Mouse (Mus musculus): ENCODE measurements at regions not wholly inside any gene's neighbourhood (a gene's known extent, or its start where the extent isn't known, plus 50 kb on each side); places are given as distances from the start of the nearest gene placed in this dataset.

DNA sequence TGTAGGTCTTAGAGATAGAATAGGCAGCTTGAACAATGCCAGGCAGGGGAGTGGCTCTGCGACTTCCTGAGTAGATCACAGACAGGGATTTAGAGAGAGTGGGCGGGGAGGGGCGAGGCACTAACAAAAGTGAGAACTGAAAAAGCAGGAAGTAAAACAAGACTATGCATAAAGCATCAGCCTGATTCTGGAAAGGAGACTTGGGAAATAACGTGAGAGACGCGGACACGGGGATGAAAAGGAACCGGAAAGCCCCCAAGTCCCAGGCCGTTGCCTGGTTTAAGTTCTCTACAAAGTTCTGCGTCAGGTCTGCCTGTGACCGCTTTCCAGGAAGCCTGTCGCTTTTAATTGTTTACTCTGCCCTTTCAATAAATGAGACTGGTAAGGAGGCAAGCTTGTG, 86.3 kb downstream of the D16Ertd472e start:
- DNase-seq (ENCODE audit: extremely low spot score in 1 of 2, low spot score in 1 of 2), result no peak

DNA sequence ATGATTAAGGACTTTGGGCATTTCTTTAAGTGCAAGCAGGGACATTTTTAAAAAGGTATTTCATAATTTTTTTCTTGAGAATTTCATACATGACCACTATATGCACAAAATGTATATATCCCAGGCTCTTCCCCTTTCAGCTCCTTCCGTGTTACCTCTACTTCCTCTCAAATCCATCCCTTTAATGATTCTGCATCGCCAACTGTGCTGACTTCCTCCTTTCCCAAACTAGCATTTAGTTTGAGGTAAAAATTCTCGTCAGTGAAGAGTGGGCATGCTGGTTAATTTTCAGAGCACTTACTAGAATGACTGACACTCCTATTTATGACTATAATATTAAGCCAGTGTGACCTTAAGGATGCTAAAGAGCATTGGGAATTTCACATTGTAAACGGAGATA, 86.9 kb downstream of the D16Ertd472e start:
- no peak for DNase-seq (ENCODE audit: extremely low spot score in 1 of 2, low spot score in 1 of 2)

DNA sequence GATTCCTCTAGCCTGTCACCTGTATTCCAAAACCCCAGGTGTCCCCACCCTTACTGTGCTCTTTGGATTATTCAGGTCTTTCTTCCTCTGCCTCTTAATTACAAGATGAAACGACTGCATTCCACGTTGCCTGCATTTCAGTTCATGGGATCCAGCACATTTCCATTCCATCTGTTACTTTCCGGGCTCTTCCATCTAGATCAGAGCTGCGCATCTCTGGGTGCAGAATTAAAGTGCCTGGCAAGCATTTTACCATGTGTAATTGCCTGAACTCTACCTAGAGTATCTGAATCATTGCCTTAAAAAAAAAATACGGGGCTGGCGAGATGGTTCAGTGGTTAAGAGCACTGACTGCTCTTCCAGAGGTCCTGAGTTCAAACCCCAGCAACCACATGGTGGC, 90.0 kb downstream of the D16Ertd472e start:
- DNase-seq (ENCODE audit: extremely low spot score in 1 of 2, low spot score in 1 of 2), result no peak

DNA sequence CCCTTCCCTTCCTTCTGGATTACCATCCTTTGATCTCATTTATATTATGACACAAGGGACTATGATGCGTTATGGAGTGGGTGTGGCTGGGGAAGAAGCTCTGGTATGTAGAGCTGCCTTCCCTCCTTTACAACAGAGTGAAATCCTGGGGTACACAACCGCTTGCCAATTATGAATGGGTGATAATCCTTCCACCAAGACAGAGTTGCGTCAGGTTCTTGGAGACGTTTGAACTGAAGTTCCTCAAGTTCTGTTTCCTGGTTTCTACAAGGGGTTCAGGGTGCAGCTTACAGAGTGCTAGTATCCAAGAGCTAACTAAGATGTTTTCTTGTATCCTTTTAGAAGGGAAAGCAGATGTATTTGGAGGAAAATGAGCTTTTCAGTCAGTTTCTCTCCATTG, 92.2 kb downstream of the D16Ertd472e start:
- no peak for DNase-seq (ENCODE audit: extremely low spot score in 1 of 2, low spot score in 1 of 2)

DNA sequence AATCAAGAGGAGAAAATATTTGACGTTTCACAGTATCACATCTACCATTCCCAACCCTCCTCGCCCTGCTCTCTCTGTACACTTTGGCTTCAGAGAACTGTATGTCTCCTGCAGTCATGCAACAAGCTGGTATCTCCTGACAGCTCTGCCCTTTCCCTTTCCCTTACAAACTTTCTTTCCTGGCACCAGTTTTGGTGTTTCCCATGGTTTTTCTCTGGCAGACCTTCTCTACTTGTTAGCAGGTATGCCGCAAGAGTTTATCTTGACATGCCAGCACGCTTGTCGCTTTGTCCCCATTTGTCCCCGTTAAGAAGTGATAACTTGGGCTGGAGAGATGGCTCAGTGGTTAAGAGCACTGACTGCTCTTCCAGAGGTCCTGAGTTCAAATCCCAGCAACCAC, 94.9 kb downstream of the D16Ertd472e start:
- DNase-seq (ENCODE audit: extremely low spot score in 1 of 2, low spot score in 1 of 2), result no peak

DNA sequence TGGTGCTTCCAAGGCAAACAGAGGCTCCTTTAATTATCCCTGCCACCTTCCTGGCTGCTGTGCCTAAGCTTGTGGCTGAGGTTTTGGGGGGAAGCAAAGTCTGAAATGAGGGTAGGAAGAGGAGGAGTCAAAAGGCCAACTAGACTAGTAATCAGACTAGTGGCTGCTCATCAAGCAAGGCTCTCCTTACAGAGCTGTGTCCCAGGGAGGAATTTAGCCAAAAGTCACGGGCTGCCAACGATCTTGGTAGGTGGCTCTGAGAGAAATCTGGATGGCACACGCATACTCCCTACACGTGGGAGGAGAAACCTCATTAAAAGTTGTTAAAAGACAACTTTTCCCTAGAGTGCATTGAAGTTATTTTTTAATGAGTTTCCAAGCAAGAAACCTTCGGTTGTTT, 95.4 kb downstream of the D16Ertd472e start:
- no peak for DNase-seq (ENCODE audit: extremely low spot score in 1 of 2, low spot score in 1 of 2)

DNA sequence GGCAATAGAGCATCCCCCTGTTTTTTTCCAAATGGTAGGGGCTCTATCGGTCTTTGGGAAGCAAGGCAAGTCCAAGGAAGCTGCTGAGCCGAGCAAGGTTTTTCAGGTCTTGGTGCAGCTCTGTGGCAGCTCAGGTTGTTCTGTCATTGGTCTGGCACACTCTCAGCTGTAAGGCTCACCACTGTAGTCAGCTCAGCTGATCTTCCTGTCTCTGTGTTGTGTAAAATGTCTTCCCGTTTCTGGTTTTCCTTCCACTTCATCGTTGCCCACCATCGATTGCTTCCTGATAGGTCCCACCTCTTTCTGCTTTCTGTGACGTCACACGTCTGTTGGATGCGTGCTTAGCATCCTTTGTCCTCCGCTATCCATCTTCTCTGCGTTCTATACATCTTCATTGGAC, 96.2 kb downstream of the D16Ertd472e start:
- DNase-seq (ENCODE audit: extremely low spot score in 1 of 2, low spot score in 1 of 2), result no peak

DNA sequence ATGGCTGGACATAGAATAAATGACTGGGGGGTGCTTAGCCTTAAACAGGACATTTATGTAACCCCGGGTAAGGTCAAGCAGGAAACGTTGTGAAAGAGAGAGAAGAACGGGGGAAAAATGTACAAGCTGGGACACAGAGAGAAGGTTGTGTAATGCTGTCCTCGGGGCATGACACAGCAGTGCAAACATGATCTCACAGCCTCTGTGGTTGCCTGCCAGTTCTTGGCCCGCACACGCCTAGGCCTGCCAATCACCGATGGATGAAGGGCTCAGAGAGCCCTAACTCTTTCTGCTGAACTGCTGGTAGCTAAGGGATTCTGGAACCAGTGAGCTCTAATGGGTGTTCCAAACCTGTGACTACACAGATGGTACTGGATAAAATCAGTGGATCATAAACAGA, 96.5 kb upstream of the Btg3 start:
- no peak for DNase-seq (ENCODE audit: extremely low spot score in 1 of 2, low spot score in 1 of 2)

DNA sequence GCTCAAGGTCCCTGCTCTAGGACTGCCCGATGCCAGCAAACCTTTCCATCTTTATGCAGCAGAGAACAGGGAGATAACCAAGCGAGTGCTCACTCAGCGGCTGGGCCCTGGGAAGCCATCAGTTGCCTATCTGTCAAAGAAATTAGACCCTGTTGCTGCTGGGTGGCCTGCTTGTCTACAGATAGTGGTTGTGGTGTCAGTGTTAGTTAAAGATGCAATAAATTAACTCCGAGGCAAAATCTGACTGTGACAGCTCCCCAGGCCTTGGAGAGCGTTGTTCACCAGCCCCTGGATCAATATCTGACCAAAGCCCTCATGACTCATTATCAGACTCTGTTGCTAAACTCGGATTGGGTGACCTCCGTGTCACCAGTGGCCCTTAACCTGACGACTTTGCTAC, 83.0 kb upstream of the Btg3 start:
- DNase-seq (ENCODE audit: extremely low spot score in 1 of 2, low spot score in 1 of 2), result no peak

DNA sequence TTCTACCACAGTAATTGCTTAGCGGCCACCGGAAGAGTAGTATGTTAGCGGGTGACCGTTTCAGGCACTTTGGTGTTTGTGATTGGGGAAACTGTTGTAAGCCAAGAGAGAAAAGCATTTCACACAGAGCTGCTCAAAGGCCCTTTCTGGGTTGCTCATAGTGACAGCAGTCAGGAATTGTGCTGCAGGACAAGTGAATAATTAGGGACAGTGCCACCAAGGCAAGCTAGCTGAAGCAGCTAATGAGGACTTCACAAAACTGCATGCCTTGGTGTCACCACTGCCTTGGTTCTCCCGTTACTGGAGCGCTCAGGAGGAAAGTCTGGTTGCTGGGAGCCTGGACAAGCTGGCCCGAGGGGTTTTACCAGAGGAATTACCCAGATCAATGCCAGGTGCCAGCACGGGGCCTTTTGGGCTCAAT, 80.7 kb upstream of the Btg3 start:
- no peak for DNase-seq (ENCODE audit: extremely low spot score in 1 of 2, low spot score in 1 of 2)

DNA sequence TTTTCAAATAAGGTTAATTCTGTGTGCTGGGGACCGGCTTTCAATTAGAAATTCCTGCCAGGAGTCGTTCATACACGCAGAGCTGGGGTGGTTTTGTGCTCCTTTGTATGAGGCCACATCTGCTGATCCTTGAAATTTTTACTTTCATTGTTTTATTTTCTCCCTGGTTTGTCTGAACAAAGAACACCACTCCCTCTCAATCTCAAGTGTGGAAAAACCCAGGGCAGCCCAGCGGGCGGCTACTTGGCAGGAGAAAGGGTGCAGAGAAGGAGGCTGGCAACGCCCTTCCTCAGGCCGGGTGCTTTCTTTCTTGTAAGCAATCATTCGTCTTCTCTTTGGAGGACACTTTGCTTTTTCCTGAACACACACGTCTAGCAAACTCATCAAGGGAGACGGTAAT, 79.4 kb upstream of the Btg3 start:
- no peak for DNase-seq (ENCODE audit: extremely low spot score in 1 of 2, low spot score in 1 of 2)

DNA sequence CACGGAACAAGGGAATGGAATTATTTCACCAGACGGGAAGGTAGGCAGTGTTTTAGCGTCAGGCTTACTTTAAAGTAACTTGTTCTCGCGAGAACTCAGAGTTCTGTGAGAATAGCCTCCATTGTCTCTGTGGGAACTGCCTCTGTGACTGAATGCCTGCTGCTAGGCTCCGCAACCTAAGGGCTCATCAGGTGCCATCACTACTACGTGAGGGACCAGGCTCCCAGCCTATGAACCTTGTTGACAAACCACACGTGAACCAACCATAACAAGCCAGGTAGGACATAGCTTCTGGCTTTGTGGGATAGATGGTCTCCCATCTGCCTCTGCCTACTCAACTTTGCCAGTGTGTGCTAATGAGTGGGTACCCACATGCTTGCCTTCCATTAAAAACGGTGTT, 77.5 kb upstream of the Btg3 start:
- no peak for DNase-seq (ENCODE audit: extremely low spot score in 1 of 2, low spot score in 1 of 2)

DNA sequence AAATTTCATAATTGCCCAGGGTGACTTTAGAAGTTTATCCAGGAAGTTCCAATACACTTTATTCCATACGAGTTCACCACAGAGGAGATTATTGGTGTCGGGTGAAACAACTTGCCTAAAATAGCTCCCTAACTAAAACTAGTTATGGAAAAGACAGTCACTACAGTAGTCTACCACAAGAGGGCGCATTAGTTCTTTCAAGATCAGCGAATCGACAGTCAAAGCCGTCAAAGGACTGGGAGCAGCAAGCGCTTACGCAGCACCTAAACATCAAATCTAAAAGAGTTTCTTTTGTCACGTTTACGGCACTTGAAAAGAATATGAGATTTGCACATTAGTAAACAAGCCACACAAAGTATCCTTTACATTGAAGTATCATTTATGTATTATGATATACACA, 75.3 kb upstream of the Btg3 start:
- no peak for DNase-seq (ENCODE audit: extremely low spot score in 1 of 2, low spot score in 1 of 2)

DNA sequence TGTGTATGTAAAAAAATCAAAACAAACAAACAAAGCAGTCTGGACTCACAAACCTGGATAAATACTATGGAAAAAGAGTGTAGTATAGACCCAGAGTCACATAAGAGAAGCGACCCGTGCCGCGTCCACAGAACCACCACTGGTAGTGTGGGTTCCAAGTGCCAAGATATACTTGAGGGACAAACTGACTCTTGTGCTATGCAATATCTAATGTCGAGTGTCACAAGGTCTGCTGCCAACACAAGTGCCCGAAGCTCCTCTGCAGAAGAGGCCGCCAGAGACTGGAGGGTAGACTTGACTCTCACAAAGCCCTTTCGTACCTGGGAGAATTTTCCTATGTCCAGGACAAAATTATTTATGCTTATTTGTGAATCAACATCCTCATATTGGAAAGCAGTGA, 74.8 kb upstream of the Btg3 start:
- no peak for DNase-seq (ENCODE audit: extremely low spot score in 1 of 2, low spot score in 1 of 2)

DNA sequence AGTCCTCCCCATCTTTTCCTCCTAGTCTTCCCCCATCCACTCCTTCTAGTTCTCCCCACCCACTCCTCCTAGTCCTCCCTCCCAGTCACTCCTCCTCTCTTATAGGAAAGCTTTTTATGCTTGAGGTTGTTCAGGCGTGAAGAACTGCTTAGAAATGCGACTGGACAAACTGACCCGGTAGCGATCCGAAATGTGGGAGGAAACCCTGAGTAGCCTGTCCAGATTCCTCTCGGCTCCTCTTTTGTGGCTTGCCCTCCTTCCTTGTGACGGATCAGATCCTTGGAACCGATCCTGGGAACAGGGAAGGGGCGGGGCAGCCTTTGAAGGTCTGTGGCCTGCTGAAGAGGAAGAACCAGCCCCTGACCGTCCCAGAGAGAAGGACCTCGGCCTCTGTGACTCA, 74.3 kb upstream of the Btg3 start:
- DNase-seq (ENCODE audit: extremely low spot score in 1 of 2, low spot score in 1 of 2), result no peak

DNA sequence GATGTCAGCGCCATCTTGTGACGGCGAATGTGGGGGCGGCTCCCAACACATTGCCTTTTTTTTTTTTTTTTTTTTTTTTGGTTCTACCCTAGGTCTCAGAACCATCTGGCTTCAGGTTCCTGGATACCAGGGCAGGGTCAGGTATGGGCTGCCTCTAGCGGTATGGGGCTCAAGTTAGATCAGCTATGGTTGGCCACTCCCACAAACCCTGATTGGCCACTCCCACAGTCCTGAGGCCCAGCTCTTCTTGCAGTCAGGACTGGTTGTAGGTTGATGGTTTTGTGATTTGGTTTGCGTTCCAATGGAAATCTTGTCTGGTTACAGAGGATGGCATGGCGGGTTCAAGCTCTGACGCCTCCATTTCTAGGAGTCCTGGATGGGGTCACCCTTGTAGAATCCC, 72.2 kb upstream of the Btg3 start:
- DNase-seq (ENCODE audit: extremely low spot score in 1 of 2, low spot score in 1 of 2), result no peak

DNA sequence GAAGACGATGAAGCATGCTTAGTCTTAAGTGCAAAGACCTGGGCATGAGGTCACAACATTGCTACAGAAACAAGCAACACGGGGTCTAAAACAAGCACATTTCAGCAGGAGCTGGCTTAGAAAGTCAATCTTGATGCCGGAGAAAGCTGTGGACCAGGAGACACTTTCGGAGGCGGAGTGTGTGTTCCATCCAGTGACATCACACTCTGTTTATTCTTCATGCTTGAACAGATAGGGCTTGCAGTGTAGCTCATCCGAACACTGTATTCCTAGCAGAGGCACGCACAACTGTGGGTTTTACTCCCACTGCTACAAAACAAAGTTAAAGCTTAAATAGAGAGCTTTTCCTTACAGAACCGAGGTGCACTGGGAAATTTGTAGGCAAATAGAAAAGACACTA, 66.3 kb upstream of the Btg3 start:
- no peak for DNase-seq (ENCODE audit: extremely low spot score in 1 of 2, low spot score in 1 of 2)

DNA sequence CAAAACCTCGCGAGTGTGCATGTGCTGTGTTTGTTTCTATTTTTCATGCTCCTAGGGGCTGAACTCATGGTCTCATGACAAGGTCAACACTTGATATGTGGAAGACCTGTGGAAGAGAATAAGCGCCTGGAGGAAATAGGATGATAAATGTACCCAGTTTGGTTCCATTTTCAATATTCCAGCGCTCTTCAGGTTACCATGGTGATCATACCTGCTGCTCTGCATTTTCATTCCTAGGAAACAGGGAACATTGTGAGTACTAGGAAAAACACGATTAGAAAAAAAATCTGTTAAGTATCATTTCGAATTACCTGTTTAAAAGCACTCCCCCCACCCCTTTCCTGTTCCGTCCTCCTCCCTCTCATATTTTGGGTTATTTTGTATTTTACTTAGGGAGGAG, 65.8 kb upstream of the Btg3 start:
- no peak for DNase-seq (ENCODE audit: extremely low spot score in 1 of 2, low spot score in 1 of 2)

DNA sequence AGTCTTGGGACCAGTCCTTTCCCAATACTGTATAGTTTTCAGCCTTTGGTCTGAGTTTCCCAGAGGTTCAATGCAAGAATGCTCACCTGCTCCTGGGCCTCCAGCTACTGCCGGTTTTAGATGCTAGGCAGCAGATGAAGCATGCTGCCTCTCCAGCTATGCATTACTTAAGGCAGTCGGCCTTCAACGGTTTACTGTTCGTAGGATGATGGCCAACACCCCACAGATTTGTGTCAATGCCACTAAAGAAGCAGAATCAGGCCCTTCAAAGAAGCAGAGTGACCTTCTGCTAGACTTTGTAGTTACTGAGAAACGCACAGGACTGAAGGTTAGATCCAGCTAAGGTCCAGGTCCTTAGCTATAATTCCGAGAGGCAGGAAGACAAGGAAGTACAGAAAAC, 65.0 kb upstream of the Btg3 start:
- DNase-seq (ENCODE audit: extremely low spot score in 1 of 2, low spot score in 1 of 2), result no peak

DNA sequence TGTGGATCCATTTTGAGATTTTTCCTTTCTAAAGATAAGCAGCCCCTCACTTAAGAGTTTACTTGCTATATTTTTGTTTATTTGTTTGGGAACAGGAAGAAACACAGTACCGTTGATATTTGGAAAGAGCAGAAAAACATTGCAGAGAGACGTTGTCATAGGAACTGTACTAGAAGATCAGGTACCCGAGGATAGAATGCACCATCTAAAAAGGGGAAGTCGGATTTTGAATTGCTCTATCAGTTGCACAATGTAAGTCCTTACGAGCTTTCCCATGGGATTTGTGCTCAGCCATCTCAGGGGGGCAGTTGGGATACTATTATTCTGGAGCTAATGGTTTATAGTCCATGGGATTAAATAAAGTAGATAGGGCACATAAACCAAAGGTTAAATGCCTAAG, 58.7 kb upstream of the Btg3 start:
- DNase-seq (ENCODE audit: extremely low spot score in 1 of 2, low spot score in 1 of 2), result no peak

DNA sequence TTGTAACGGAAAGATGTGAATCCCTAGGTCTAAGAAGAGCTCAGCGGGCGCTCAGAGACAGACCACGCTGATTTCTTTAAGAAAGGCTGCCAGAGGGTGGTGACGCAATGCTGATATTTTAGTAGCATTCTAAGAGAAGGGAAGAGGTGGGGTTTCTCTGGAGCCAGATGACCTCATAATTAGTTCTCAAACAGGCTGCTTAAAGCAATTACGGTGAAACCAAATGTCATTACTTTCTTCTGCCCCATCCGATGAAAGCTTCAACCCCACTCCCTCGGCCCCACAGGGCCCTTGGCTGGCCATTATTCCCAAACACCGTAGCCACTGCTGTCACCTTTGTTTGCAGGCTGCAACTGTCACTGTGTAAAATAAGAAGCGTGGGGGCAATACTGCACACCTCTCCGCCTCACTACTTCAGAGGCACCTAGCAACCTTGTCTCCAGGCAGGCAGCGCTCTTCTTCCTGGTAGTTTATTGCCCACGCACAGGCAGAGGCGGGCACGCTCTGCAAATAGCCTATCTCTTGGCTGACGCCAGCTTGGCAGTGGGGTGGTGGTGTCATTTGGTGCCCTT, 50.6 kb upstream of the Btg3 start:
- DNase-seq (ENCODE audit: extremely low spot score in 1 of 2, low spot score in 1 of 2), result peak; percentile 27 to 34

Measured in layer of hippocampus, postnatal 25 days (tissue).